Mouse (Mus musculus) forelimb bud, embryonic 11.5 days (tissue): Measurements from ENCODE around the gene Hdac11.
A peak's percentile ranks its signal among the peaks of the same experiment; 100 is the strongest.
"Not testable (repeated sequence)": the region's sequence is repeated elsewhere in the genome, so short reads cannot be mapped to it uniquely, and the experiment has no call there.

Source experiments
- DNase-seq: peaks from one replicate; pipeline ENCODE4 v3.0.0-alpha.2; 2012; ENCODE audit warnings: low read depth, low spot score

The Hdac11 gene

DNA sequence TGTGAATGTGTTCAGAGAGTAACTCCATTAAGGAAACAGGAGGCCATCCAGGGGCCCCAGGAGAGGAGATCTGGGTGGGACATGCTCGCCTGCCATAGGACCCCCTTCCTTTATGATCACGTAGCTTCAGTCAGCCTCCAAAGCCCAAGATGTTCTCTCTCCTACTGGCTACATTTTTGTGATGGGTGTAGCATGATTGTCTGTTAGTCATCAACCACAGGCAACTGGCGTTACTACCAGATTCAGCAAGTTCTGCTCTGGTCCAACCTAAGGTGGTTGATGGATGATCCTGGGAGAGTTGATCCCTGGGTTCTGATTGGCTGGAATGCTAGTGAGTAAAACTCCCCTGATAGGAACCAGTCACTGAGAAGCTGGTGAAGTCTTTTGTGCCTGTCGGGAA, 46.1 kb downstream of the Hdac11 start:
- DNase-seq, result no peak

DNA sequence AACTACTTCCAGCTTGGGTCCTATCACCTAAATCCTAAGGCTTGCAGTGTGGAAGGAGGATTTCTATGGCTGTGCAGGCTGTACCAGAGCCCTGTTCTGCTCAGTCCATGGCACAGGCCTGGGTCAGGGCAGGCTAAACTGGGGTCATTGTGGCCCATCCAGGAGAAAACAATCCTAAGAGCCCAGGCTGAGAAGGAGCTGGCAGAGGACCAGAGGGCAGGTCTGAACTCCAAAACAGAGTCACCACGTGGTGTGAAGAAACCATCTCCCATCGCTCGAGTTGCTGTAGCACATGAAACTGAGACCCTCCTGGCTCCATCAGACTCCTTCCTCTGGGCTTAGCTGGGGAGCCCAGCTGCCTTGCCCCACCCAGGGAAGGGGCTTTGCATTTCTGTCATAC, 48.9 kb downstream of the Hdac11 start:
- no peak for DNase-seq

DNA sequence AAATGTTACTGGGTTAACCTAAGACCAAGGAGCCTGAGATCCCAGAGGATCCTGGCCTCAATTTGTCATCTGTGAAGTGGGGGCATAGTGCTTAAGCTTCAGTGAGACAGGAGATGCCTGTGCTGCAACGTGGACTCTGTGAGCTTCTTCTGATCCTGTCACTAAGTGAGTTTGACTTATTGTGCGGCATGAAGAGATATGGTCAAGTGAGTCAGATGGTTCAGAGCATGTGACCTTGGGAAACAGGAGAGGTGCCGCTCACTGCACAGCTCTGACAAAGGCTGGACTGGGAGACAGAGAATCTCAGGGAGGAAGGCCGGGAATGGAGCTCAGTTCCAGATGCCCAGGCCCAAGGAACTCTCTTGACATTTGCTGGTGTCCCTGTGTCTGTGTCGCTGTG, 49.3 kb downstream of the Hdac11 start:
- DNase-seq, result no peak

DNA sequence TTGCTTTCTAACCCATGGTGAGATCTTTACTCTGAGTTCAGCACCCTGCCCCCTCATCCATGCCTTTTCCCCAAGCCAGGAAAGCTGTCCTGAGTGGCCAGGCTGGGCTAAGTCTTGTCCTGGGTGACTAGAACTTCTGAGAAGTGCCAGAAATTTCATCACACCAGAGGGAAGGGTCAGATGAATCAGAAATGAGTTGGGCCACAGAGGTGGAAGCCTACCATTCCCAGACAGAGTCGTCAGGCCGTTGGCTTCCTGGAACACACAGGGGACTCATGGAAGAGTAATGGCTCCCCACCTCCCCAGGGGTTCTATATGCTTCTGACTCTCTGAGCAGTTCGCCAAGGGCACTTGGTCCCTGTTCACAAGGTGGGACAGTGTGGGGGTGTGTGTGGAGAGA, 51.0 kb downstream of the Hdac11 start:
- DNase-seq, result no peak

DNA sequence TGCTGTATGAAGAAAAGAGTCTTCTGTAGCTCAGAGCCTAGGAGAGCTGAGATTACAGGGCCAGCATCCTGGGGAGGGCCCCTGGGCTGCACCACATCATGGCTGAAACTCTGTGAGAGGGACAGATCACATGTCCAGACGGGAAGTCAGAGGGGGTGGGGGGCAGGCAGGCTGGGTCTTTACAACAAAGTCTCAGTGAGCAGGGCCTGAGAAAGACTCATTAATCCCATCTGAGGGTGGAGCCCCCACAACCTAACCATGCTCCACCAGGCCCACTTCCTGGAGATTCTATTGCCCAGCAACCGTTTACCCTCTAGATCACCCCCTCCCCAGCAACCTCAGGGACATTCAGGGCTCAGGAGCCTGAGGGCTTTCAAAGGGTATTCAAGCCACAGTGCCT, 53.3 kb downstream of the Hdac11 start:
- peak; percentile 34 for DNase-seq

DNA sequence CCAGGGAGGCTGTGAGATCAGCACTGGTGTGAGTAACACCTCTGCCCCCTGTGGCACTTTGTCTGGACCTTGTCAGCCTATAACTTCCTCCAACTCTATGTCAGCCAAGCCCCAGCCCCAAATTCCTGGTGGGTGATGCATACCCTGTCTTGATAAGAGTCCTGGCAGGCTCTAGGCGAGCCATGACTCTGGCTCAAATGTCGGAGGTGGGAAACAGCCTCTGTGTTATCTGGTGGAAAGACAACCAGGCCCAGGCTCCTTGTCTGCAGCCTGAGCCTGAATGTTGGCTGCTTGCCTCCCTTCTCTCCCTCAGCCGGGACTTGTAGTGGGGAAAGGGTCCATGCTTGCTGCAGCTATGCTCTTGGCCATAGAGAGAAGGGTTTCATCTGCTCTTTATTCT, 54.4 kb downstream of the Hdac11 start:
- no peak for DNase-seq

DNA sequence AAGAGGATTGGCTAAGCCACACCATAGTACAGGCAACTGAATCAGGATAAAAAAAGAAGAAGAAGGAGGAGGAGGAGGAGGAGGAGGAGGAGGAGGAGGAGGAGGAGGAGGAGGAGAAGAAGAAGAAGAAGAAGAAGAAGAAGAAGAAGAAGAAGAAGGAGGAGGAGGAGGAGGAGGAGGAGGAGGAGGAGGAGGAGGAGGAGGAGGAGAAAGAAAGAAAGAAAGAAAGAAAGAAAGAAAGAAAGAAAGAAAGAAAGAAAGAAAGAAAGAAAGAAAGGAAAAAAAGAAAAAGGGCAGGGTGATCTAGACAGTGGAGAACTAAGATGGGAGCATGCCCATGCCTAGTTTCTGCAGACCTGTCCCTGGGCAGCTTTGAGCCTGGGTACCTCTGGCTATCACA, 55.7 kb downstream of the Hdac11 start, which contains the start of gene Fbln2:
TSS of gene Fbln2 (plus strand) at position 301 of the 400 bp plus-strand sequence.
- DNase-seq, result not testable (repeated sequence)

DNA sequence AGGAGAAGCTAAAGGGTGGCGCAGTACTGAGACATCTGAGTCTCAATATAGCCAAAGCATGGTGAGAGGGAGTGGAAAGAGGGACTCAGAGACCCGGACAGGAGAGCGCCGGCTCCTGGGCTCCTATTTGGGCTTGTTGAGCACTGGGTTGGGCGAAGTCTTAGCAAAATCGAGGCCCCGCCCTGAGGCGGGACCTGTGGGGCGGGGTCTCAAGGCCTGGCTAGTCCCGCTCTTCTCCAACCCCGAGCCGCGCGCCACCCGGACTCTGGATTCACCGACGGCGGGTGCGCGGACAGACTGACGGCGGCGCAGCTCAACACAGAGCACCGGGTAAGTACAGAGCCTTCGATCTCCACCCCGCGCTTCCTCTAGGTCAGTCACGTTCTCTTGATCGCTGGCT, 56.1 kb downstream of the Hdac11 start:
- DNase-seq, result peak; percentile 81

DNA sequence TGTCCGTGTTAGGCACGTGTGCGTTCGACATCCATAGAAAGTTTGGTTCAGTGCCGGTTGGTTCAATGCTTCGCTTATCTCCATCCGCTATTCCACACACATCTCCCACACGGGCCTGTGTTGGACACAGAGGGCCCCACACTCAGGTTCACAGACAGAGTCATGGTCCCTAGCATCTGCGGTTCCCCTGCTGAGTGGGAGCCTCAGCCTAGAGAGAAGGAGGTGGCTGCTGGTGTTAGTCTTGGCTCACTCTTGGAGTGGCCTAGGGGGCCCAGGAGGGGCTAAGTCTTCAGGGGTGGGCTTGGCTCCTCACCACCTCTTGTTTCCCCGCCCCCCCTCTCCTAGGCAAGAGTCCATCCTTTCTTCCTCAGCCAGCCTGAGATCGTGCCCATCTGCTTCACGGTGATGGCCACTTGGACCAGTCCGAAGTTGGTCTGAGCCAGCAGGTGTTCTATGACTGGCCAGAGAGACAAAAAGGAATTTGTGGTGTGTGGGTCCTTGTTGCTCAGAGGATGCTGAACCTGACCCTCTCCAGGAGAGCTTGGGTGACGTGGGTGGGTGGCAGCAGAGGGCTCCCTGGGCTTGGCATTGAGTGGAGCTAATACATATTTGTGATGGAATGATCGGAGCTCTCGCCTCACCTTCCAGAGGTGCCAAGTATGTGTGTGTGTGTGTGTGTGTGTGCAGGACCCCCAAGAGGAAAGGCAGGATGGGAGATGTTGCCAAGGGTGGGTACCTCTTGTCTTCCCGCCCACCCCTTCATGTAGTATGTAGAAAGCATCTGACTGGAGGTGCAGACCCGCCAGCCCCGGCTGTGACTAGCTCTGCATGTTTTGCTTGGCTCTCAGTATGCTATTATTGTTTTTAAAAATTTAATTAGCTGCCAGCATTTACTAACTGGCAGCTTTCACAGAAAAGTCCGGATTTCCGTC, 57.1 kb downstream of the Hdac11 start:
- DNase-seq, result no peak

DNA sequence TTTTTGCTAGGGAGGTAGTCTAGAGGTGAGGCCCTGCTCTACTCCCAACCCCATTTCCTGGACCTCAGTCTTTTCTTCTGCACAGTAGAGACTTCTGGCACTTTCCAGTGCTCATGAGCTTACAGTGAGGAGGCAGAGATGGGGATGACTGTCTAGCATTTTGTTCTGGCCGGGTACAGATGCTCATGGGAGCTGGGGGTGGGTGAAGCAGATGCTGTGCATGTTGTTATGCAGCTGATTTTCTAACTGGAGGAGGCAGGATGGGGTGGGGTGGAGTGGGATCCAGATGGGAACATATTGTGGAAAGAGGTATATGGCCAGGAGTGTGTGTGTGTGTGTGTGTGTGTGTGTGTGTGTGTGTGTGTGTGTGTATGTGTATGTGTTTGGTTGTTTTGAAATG, 59.0 kb downstream of the Hdac11 start:
- DNase-seq, result no peak

DNA sequence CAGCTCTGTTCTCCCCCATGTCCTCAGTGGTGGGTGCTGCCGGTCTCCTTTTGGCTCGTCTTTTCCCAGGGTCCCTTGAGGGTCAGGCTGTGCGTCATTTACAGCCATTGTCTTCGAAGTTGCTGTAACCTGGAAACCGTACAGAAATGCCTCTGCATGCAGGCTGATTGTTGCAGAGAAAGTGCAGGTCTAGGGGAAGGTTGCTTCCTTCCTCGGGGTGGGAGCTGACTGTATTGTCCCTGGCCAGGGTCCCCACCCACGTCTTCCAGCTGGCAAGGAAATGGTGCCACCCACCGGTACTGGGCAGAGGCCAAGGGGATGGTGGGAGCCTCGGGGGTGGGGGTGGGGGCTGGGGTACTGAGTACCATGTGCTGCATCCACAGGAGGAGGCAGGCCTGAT, 62.0 kb downstream of the Hdac11 start:
- DNase-seq, result no peak

DNA sequence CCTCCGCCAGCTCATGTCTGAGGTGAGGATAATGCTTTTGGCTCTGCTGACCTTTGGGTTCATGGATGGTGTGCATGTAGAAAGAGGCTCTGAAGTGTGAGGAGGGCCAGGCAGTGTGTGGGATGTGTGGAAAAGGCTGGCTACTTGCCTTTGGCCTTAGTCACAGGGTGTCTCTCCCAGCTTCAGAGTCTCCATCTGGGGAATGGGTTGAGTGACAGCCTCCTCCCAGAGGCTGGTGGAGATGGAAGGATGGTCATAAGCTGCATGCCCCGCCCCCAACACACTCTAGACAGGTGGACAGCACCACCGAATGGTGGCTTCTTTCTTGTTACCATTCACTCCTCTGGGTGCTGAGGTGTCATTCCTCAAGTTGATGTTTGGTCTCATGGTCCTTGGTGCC, 62.4 kb downstream of the Hdac11 start:
- DNase-seq, result no peak

DNA sequence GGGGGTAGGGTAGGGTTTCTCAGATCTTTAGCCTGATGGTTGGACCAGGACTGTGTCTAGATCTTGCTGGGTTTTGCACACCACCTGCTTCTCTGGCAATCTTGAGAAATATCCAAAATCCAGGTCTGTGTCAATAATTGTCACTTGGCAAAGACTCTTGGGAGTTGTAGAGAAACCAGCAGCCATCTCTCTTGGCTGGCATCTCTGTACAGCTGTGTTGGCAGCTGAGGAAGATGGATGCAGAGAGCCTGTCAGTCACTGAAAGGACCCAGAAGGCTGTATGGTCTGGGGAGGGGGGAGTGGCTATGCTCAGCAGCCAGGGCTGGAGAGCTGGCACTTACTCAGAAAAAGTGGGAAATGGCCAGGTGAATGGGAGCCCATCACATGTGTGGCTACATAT, 63.6 kb downstream of the Hdac11 start:
- DNase-seq, result no peak

DNA sequence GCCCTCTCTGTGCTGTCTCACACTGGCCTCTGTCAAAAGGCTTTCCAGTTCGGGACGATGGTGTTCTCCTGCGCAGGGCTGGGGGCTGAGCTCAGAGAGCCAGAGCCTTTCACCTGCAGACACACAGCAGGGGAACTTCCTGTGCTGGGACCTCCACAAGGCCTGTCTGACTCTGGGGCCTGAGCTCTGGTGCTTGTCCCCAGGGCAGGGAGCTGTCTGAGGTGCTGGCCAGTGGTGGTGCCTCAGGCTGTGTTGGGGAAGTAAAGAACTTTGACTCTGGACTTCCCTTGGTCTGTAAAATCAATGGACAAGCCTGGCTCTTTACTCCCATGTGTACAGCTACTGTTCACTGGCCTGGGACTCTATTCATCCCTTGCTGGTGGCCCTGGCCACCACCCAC, 64.6 kb downstream of the Hdac11 start:
- DNase-seq, result peak; percentile 42

DNA sequence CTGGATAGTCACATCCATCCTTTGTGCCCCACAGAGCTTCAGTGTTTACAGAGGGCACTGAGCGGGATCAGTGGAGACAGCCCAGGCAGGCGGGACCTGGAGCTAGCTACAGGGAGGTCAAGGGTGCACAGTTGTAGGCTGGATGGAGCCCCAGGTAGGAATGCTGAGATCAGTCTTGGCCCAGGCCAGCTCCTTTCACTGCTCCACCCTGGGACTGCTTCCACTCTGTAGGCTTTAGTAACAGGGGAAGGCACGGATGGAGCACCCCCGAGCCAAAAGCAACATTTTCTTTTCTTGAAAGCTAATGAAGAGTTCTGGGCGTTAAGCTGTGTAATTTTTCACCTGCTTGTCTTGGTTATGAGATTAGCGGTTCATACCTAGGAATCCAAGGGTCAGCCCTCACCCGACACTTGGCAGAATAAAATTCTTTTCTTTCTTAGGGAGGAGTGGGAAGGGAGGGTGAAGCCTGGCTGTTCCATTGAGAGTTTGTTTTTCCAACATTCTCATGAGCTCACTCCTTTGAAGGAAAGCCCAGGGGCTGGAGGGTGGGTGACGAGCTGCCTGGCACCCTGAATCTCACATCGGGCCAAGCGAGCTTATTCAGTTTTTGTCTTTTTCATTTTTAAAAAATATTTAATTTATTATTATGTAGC, 66.4 kb downstream of the Hdac11 start:
- DNase-seq, result no peak
